Mouse (Mus musculus): ENCODE measurements at regions not wholly inside any gene's neighbourhood (a gene's known extent, or its start where the extent isn't known, plus 50 kb on each side); places are given as distances from the start of the nearest gene placed in this dataset.

GRCm38 (mm10) chr11:56351231-56351630, 310.4 kb upstream of the Nmur2 start:
- H3K4me2 ChIP-seq (ENCODE audit: low read length): no peak overlapping the region
- H3K27ac ChIP-seq (replicated peaks; ENCODE audit: low read depth, low read length): no peak overlapping the region
- no peak for DNase-seq
- no peaks in the 10 kb centered on the region for H3K9me3 ChIP-seq (ENCODE audit: control insufficient read depth, low read length)
- no peaks in the 10 kb centered on the region for H3K4me1 ChIP-seq (ENCODE audit: control insufficient read depth, insufficient read depth, low read length)
- no peaks in the 10 kb centered on the region for H3K27me3 ChIP-seq (ENCODE audit: control insufficient read depth, insufficient read depth, low read length)
- no peaks in the 10 kb centered on the region for H3K36me3 ChIP-seq (ENCODE audit: control insufficient read depth, insufficient read depth, low read length)
- H3K4me3 ChIP-seq (replicated peaks; ENCODE audit: low read depth, low read length): no peak overlapping the region
- H3K9ac ChIP-seq (replicated peaks; ENCODE audit: low read length): no peak overlapping the region
- WGBS: 71% methylated on average over 1 of the region's 1 CpGs
- ATAC-seq (ENCODE audit: low FRiP score, low TSS enrichment): no peak

- Histone ChIP-seq H3K4me2 (ENCODE audit: low read length) (no peak overlapping the region), H3K9me3 (ENCODE audit: control insufficient read depth, low read length) (no peaks in the 10 kb centered on the region), H3K27me3 (ENCODE audit: control insufficient read depth, insufficient read depth, low read length) (no peaks in the 10 kb centered on the region), H3K4me1 (ENCODE audit: control insufficient read depth, insufficient read depth, low read length) (no peaks in the 10 kb centered on the region), H3K9ac (replicated peaks; ENCODE audit: low read length) (no peak overlapping the region), H3K27ac (replicated peaks; ENCODE audit: low read depth, low read length) (no peak overlapping the region), H3K36me3 (ENCODE audit: control insufficient read depth, insufficient read depth, low read length) (no peaks in the 10 kb centered on the region), H3K4me3 (replicated peaks; ENCODE audit: low read depth, low read length) (no peak overlapping the region)
- no peak for ATAC-seq (ENCODE audit: low FRiP score, low TSS enrichment)
- DNase-seq: no peak
- WGBS: 87% methylated on average over 3 of the region's 3 CpGs
Observed at GRCm38 (mm10) chr11:56349766-56350165, 309.0 kb upstream of the Nmur2 start.

DNA sequence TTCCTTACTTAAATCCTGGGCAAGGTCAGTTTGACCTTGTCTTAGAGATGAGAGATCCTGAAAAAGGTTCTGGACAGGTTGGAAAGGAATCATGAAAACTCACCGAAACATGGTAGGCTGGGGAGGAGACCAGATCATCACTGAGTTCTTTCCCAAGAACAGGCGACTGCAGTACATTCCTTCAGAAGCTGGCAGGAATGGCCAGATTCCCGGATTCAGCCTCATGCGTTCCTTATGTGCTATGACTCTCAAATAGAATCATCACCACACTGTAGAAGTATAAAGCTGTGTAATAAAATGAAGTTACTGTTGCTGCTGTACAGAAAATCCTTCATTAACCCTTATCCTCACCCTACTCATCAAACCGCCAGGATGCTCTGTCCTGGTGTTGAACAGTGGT, 307.6 kb upstream of the Nmur2 start:
- Histone ChIP-seq H3K9me3 (ENCODE audit: control insufficient read depth, low read length) (no peaks in the 10 kb centered on the region), H3K4me1 (ENCODE audit: control insufficient read depth, insufficient read depth, low read length) (no peaks in the 10 kb centered on the region), H3K4me2 (ENCODE audit: low read length) (no peak overlapping the region), H3K4me3 (replicated peaks; ENCODE audit: low read depth, low read length) (no peak overlapping the region), H3K9ac (replicated peaks; ENCODE audit: low read length) (no peak overlapping the region), H3K27me3 (ENCODE audit: control insufficient read depth, insufficient read depth, low read length) (no peaks in the 10 kb centered on the region), H3K36me3 (ENCODE audit: control insufficient read depth, insufficient read depth, low read length) (no peaks in the 10 kb centered on the region), H3K27ac (replicated peaks; ENCODE audit: low read depth, low read length) (no peak overlapping the region)
- 97% methylated on average over 5 of the region's 5 CpGs for WGBS
- DNase-seq (no peak), ATAC-seq (ENCODE audit: low FRiP score, low TSS enrichment) (no peak)

DNA sequence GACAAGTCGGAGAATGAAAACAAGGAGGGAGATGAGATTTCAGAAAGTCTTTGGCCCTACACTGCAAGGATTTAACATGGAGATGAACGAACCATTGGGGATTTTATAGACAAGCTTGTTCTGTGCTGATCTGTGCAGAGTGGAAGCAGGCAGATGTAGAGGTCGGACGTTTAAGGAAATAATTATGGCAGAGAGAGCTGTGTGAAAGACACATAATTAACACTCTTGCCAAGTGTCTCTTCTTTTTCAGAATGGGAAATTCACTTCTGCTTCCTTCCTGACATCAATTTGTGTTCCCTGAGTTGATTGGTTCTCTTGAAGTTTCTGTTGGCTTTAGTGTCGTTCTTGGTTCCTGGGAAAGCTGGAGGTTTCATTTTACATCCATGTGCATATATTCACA, 302.3 kb upstream of the Nmur2 start:
- Histone ChIP-seq H3K27me3 (ENCODE audit: control insufficient read depth, insufficient read depth, low read length) (no peaks in the 10 kb centered on the region), H3K9ac (replicated peaks; ENCODE audit: low read length) (no peak overlapping the region), H3K36me3 (ENCODE audit: control insufficient read depth, insufficient read depth, low read length) (no peaks in the 10 kb centered on the region), H3K4me1 (ENCODE audit: control insufficient read depth, insufficient read depth, low read length) (no peaks in the 10 kb centered on the region), H3K27ac (replicated peaks; ENCODE audit: low read depth, low read length) (no peak overlapping the region), H3K4me3 (replicated peaks; ENCODE audit: low read depth, low read length) (no peak overlapping the region), H3K4me2 (ENCODE audit: low read length) (no peak overlapping the region), H3K9me3 (ENCODE audit: control insufficient read depth, low read length) (no peaks in the 10 kb centered on the region)
- 86% methylated on average over 5 of the region's 5 CpGs for WGBS
- no peak for ATAC-seq (ENCODE audit: low FRiP score, low TSS enrichment)
- no peak for DNase-seq

DNA sequence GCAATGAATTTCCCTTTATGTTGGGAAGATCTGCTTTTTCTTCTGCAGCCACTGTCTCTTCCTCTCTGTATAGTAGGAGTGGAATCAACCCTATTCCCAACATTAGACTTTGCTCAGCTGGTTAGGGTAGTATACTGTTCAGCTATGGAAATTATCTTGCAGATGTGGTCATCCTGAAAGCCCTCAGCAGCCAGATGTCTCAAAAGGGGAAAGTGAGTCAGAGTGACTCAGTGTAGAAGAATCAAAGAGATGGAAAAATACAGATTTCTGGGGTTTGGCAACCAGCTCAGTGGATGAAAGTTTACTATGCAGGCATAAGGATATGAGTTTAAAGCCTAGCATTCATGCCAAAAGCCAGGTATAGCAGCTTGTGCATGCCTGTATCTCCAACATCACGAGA, 300.9 kb upstream of the Nmur2 start:
- no peaks in the 10 kb centered on the region for H3K4me1 ChIP-seq (ENCODE audit: control insufficient read depth, insufficient read depth, low read length)
- DNase-seq (no peak), ATAC-seq (ENCODE audit: low FRiP score, low TSS enrichment) (no peak)
- H3K27ac ChIP-seq (replicated peaks; ENCODE audit: low read depth, low read length): no peak overlapping the region
- no peaks in the 10 kb centered on the region for H3K36me3 ChIP-seq (ENCODE audit: control insufficient read depth, insufficient read depth, low read length)
- no peak overlapping the region for H3K9ac ChIP-seq (replicated peaks; ENCODE audit: low read length)
- no peak overlapping the region for H3K4me3 ChIP-seq (replicated peaks; ENCODE audit: low read depth, low read length)
- no peaks in the 10 kb centered on the region for H3K27me3 ChIP-seq (ENCODE audit: control insufficient read depth, insufficient read depth, low read length)
- WGBS: 86% methylated on average over 1 of the region's 1 CpGs
- no peak overlapping the region for H3K4me2 ChIP-seq (ENCODE audit: low read length)
- H3K9me3 ChIP-seq (ENCODE audit: control insufficient read depth, low read length): no peaks in the 10 kb centered on the region

- H3K4me1 ChIP-seq (ENCODE audit: control insufficient read depth, insufficient read depth, low read length): no peaks in the 10 kb centered on the region
- WGBS: 53% methylated on average over 2 of the region's 2 CpGs
- no peak overlapping the region for H3K27ac ChIP-seq (replicated peaks; ENCODE audit: low read depth, low read length)
- no peaks in the 10 kb centered on the region for H3K36me3 ChIP-seq (ENCODE audit: control insufficient read depth, insufficient read depth, low read length)
- H3K9ac ChIP-seq (replicated peaks; ENCODE audit: low read length): no peak overlapping the region
- no peak overlapping the region for H3K4me3 ChIP-seq (replicated peaks; ENCODE audit: low read depth, low read length)
- H3K4me2 ChIP-seq (ENCODE audit: low read length): no peak overlapping the region
- ATAC-seq (ENCODE audit: low FRiP score, low TSS enrichment) (no peak), DNase-seq (no peak)
- H3K9me3 ChIP-seq (ENCODE audit: control insufficient read depth, low read length): no peaks in the 10 kb centered on the region
- H3K27me3 ChIP-seq (ENCODE audit: control insufficient read depth, insufficient read depth, low read length): no peaks in the 10 kb centered on the region
Observed at GRCm38 (mm10) chr11:56341040-56341439, 300.2 kb upstream of the Nmur2 start.

- WGBS: 78% methylated on average over 2 of the region's 2 CpGs
- Histone ChIP-seq H3K27ac (replicated peaks; ENCODE audit: low read depth, low read length) (no peak overlapping the region), H3K4me2 (ENCODE audit: low read length) (no peak overlapping the region), H3K27me3 (ENCODE audit: control insufficient read depth, insufficient read depth, low read length) (no peaks in the 10 kb centered on the region), H3K9ac (replicated peaks; ENCODE audit: low read length) (no peak overlapping the region), H3K4me3 (replicated peaks; ENCODE audit: low read depth, low read length) (no peak overlapping the region), H3K9me3 (ENCODE audit: control insufficient read depth, low read length) (no peaks in the 10 kb centered on the region), H3K36me3 (ENCODE audit: control insufficient read depth, insufficient read depth, low read length) (no peaks in the 10 kb centered on the region), H3K4me1 (ENCODE audit: control insufficient read depth, insufficient read depth, low read length) (no peaks in the 10 kb centered on the region)
- DNase-seq: no peak
- ATAC-seq (ENCODE audit: low FRiP score, low TSS enrichment): no peak
Observed at GRCm38 (mm10) chr11:56338511-56338910, 297.7 kb upstream of the Nmur2 start.

DNA sequence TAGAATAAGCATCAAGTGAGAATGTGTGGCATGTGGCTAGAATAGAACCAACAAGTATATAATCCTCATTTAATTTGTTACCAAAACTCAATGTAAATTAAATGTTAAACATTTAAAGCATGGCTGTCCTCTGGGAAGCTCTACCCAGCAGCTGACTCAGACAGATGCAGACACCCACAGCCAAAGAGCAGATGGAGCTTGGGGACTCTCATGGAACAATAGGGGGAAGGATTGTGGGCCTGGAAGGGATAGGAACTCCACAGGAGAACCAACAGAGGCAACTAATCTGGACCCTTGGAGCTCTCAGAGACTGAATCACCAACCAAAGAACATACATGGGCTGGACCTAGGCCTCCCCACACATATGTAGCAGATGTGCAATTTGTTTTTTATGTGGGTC, 295.1 kb upstream of the Nmur2 start:
- no peak overlapping the region for H3K9ac ChIP-seq (replicated peaks; ENCODE audit: low read length)
- H3K4me1 ChIP-seq (ENCODE audit: control insufficient read depth, insufficient read depth, low read length): no peaks in the 10 kb centered on the region
- ATAC-seq (ENCODE audit: low FRiP score, low TSS enrichment) (no peak), DNase-seq (no peak)
- no peak overlapping the region for H3K4me3 ChIP-seq (replicated peaks; ENCODE audit: low read depth, low read length)
- no peaks in the 10 kb centered on the region for H3K9me3 ChIP-seq (ENCODE audit: control insufficient read depth, low read length)
- H3K4me2 ChIP-seq (ENCODE audit: low read length): no peak overlapping the region
- no peak overlapping the region for H3K27ac ChIP-seq (replicated peaks; ENCODE audit: low read depth, low read length)
- no peaks in the 10 kb centered on the region for H3K27me3 ChIP-seq (ENCODE audit: control insufficient read depth, insufficient read depth, low read length)
- H3K36me3 ChIP-seq (ENCODE audit: control insufficient read depth, insufficient read depth, low read length): no peaks in the 10 kb centered on the region

DNA sequence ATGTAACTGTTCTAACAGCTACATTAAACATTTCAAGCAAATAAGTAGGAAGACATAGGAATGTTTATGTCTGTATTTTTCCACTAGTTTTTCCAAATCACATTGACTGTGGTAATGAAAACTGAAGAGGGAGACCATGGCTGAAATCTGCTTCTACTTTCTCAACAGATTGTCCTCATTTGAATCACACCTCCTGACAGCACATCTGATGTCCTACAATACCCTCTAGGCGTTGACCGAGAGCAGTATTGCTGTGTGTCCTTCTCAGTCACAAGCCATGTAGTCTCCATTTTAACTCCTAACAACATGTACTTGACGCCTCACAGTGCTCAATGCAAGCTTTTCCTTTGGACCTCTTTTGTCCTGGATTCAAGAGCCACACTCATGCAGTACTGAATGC, 279.5 kb upstream of the Nmur2 start:
- Histone ChIP-seq H3K4me1 (ENCODE audit: control insufficient read depth, insufficient read depth, low read length) (no peaks in the 10 kb centered on the region), H3K4me3 (replicated peaks; ENCODE audit: low read depth, low read length) (no peak overlapping the region), H3K4me2 (ENCODE audit: low read length) (no peak overlapping the region), H3K9me3 (ENCODE audit: control insufficient read depth, low read length) (no peaks in the 10 kb centered on the region), H3K27ac (replicated peaks; ENCODE audit: low read depth, low read length) (no peak overlapping the region), H3K36me3 (ENCODE audit: control insufficient read depth, insufficient read depth, low read length) (no peaks in the 10 kb centered on the region), H3K9ac (replicated peaks; ENCODE audit: low read length) (no peak overlapping the region), H3K27me3 (ENCODE audit: control insufficient read depth, insufficient read depth, low read length) (no peaks in the 10 kb centered on the region)
- DNase-seq: no peak
- WGBS: 95% methylated on average over 3 of the region's 3 CpGs
- ATAC-seq (ENCODE audit: low FRiP score, low TSS enrichment): no peak

Measured in midbrain, embryonic 14.5 days (tissue).